In the genomic region with DNA sequence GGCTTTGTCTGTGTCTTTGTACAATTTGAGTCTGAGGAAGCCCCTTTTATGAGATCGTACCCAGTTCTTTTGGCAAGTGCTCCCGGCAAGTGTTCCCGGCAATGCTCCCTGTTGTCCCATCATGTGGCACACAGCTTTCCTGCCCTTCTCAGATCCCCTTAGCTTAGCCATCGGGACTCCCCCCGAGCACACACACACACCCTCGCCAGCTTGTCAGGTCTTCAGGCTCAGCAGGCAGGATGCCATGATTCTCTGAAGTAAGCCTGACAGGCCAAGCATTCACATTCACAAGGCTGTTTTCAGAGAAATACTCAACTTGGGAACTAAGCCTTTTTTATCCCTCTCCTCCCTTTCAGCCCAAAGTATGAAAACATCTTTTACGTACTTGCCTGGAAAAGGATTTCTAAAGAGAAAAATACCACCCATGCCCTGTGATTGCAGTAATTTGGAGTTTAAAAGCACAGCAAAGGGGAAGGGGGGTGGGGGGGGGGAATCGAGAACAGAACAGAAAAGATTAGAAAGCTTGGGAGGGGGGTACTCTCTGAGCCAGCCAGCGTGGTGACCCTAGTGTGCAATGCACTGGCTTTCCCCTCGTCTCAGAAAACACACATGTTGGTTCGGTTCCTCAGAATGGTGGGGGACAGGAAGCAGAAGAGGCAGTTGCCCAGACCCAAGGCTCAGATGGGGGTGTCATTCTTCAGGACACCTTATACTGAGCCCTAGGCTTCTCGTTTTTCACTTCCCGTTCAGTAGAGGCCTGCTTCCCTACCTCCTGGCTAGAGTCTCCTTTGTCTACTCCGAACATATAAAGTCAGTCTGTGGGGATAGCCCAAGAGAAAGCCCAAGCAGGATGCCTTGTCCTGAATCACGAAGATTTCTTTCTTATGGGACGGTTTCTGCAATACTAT, we compare ENCODE assay signal across 14 mouse cellular contexts. TPM values are rescaled to one million over a fixed set of nuclear protein-coding genes. Genes with fewer than 3 reads are reported as not detected.
DNase-seq lines count a peak whose midpoint lies in the region; ATAC-seq lines count a peak whose summit lies in the region.
"Had no signal": no experiment of that assay in that cellular context is flagged by ENCODE, and none has a peak within 500 bp of the region (broad histone marks: within the 10 kb centered on the region; RNA-seq: fewer than 3 reads in every experiment).

No protein-coding gene starts in this region.

- peaks cover 14% of the 10 kb centered on the region; the same call in 1 of the 2 replicates for H3K27me3 ChIP-seq in limb, embryonic 10.5 days (ENCODE audit: low read depth, poor library complexity, severe bottlenecking)
- H3K27me3 ChIP-seq: Patski had no signal

- 73% methylated on average over 16 of the region's 16 CpGs for WGBS in limb, embryonic 10.5 days

- ATAC-seq in inflammation-experienced regulatory T-cells, adult 6 months: no peak
- ATAC-seq: Patski had no signal

- H3K4me1 ChIP-seq in limb, embryonic 10.5 days: peaks cover 71% of the 10 kb centered on the region

- H3K27ac ChIP-seq in limb, embryonic 10.5 days: peak overlapping the region; percentile 38; the same call in 1 of the 2 replicates
- H3K27ac ChIP-seq: heart, embryonic 15.5 days; liver, embryonic 15.5 days had no signal

- H3K9me3 ChIP-seq in limb, embryonic 10.5 days (replicated peaks): no peaks in the 10 kb centered on the region
- H3K9me3 ChIP-seq: heart, embryonic 15.5 days; liver, embryonic 15.5 days had no signal

- no peak overlapping the region for H3K4me3 ChIP-seq in limb, embryonic 10.5 days
- H3K4me3 ChIP-seq: heart, embryonic 15.5 days; liver, embryonic 15.5 days; myocyte had no signal

- DNase-seq in cerebellum, postnatal 14 days: peak; percentile 31 to 33
- no peak for DNase-seq in cerebellum, postnatal 36 days
- peak; percentile 30 for DNase-seq in right cerebral cortex, postnatal 4 days
- DNase-seq in right cerebral cortex, adult 2 months (ENCODE audit: low spot score in 2 of 2): no peak
- no peak for DNase-seq in limb, embryonic 10.5 days (ENCODE audit: low spot score)
- DNase-seq in spleen, postnatal 36 days (ENCODE audit: low spot score in 2 of 2): peak; percentile 79 to 84
- DNase-seq in urinary bladder, adult 2 months (ENCODE audit: low spot score): no peak
- DNase-seq: cerebellum, adult 18-20 months; kidney, postnatal 14 days had no signal

- no peaks in the 10 kb centered on the region for H3K36me3 ChIP-seq in limb, embryonic 10.5 days
- H3K36me3 ChIP-seq: heart, embryonic 15.5 days; liver, embryonic 15.5 days had no signal

RNA-seq across cellular contexts. Expression of gene Hes1, which starts 41.0 kb away (rescaled TPM):
- polyA plus RNA-seq in limb, embryonic 10.5 days (2016; fragmentation: Nextera tagmentation; extraction: Ambion mirVana): 39.5 and 45.5 TPM in 2 replicates
- 112 and 154 TPM in 2 replicates for polyA plus RNA-seq in urinary bladder, adult 2 months (2012; rRNA removed)
- under 1 TPM in 1 of 3 experiments, not detected in 2; 0.40 TPM for polyA plus RNA-seq in inflammation-experienced regulatory T-cells, adult 6 months (2017; shearing (Covaris generic))

Comparison
In these comparisons a context has a peak if more than half of its experiments do, and no peak if none do; other contexts are left out.
1. DNase-seq: peak in cerebellum, postnatal 14 days (2 of 2), right cerebral cortex, postnatal 4 days (single experiment) and spleen, postnatal 36 days (2 of 2); none in cerebellum, postnatal 36 days (0 of 2), right cerebral cortex, adult 2 months (0 of 2), limb, embryonic 10.5 days (single experiment) and urinary bladder, adult 2 months (single experiment).
2. RNA of gene Hes1, which starts 41.0 kb away (polyA plus RNA-seq): 112 to 154 TPM in urinary bladder, adult 2 months and 39.5 to 45.5 TPM in limb, embryonic 10.5 days; 0.40 TPM in inflammation-experienced regulatory T-cells, adult 6 months; every median in the first group is over 10 times any median in the second.